Mouse (Mus musculus) urinary bladder, postnatal 25 days (tissue): Measurements from ENCODE around the gene Zp3.

Source experiments
- DNase-seq: peaks from one replicate; pipeline ENCODE4 v3.0.0; 2022; ENCODE audit warnings: low spot score

The Zp3 gene

GRCm38 (mm10) chr5:136004537-136004936 is 24.6 kb downstream of the Zp3 start:
- DNase-seq = no peak

GRCm38 (mm10) chr5:136007745-136008144 is 27.8 kb downstream of the Zp3 start:
- DNase-seq = no peak

GRCm38 (mm10) chr5:136014877-136015276 is 35.0 kb downstream of the Zp3 start:
- no peak for DNase-seq

GRCm38 (mm10) chr5:136015586-136015985 is 35.7 kb downstream of the Zp3 start:
- DNase-seq = peak; percentile 54

GRCm38 (mm10) chr5:136016014-136016876 is 36.3 kb downstream of the Zp3 start:
- DNase-seq = peak; percentile 49

- DNase-seq = no peak
Observed at GRCm38 (mm10) chr5:136017262-136017661, 37.4 kb downstream of the Zp3 start.

GRCm38 (mm10) chr5:136018726-136019125 is 38.8 kb downstream of the Zp3 start:
- DNase-seq = no peak

- DNase-seq = peak; percentile 20
Observed at GRCm38 (mm10) chr5:136019907-136020306, 40.0 kb downstream of the Zp3 start.

- no peak for DNase-seq
Observed at GRCm38 (mm10) chr5:136025712-136026111, 45.8 kb downstream of the Zp3 start.

- no peak for DNase-seq
Observed at GRCm38 (mm10) chr5:136026859-136027258, 47.0 kb downstream of the Zp3 start.

- DNase-seq = no peak
Observed at GRCm38 (mm10) chr5:136027612-136028311, 47.9 kb downstream of the Zp3 start.

- DNase-seq = no peak
Observed at GRCm38 (mm10) chr5:136034868-136035267, 55.0 kb downstream of the Zp3 start.

GRCm38 (mm10) chr5:136035285-136035684 is 55.4 kb downstream of the Zp3 start:
- DNase-seq = no peak

- DNase-seq = no peak
Observed at GRCm38 (mm10) chr5:136036667-136037066, 56.8 kb downstream of the Zp3 start.
